Mouse (Mus musculus) CH12.LX (cell line): ENCODE measurements at regions not wholly inside any gene's neighbourhood (a gene's known extent, or its start where the extent isn't known, plus 50 kb on each side); places are given as distances from the start of the nearest gene placed in this dataset.

Experiments
- BHLHE40 ChIP-seq: IDR thresholded peaks from 2 replicates; pipeline ENCODE4 v1.6.1; 2011; ENCODE audit warnings: mild to moderate bottlenecking, low read depth, low read length, improper control_type of control experiment
- CTCF ChIP-seq, 2 experiments: IDR thresholded peaks in 1 of 2; conservative IDR thresholded peaks in 1 of 2; 2 replicates each; pipeline ENCODE4 v1.5.1; 2011 to 2012; ENCODE audit warnings: low read depth in 2 of 2, low read length in 2 of 2, improper control_type of control experiment in 1 of 2, inconsistent platforms in 1 of 2, mild to moderate bottlenecking in 1 of 2, moderate library complexity in 1 of 2
- POLR2A ChIP-seq: IDR thresholded peaks from 2 replicates; pipeline ENCODE4 v1.6.1; 2011; ENCODE audit warnings: low read depth, mild to moderate bottlenecking, improper control_type of control experiment, low read length
- UBTF ChIP-seq: IDR thresholded peaks from 2 replicates; pipeline ENCODE4 v1.6.1; 2012; ENCODE audit warnings: low read depth, mild to moderate bottlenecking, inconsistent platforms, low read length, improper control_type of control experiment, moderate library complexity
- USF2 ChIP-seq: conservative IDR thresholded peaks from 2 replicates; pipeline ENCODE4 v1.6.1; 2011; ENCODE audit warnings: low read depth, low read length, improper control_type of control experiment
- ZKSCAN1 ChIP-seq: IDR thresholded peaks from 2 replicates; pipeline ENCODE4 v1.6.1; 2012; ENCODE audit warnings: low read depth, inconsistent platforms, low read length, improper control_type of control experiment, borderline replicate concordance
- ZMIZ1 ChIP-seq: IDR thresholded peaks from 2 replicates; pipeline ENCODE4 v1.6.1; 2012; ENCODE audit warnings: low read depth, mild to moderate bottlenecking, inconsistent platforms, low read length, improper control_type of control experiment

DNA sequence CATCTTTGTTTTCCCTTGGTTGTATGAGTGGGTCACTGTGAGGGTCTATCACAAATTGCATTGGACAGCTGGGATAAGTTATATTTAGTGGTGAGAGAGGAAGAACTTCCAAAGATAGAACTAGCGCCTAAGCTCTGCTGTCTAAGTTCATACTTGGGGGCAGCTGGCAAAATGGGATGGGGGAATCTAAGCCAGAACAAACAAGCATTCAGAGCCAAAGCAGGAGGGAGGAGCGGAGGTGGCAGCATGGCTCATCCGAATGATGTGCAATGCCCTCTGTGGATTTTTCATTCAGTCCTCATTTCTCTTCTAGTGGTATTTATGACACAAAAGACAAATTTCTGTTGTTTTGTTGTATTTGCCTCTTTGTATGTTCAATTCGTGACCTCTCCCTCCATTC, 144.5 kb upstream of the Adra1d start:
- TF ChIP-seq ZMIZ1, result no peak
- TF ChIP-seq BHLHE40, result no peak
- no peak for TF ChIP-seq CTCF (conservative IDR thresholded peaks at IDR 0.05 in 1 of 2, IDR thresholded peaks at IDR 0.05 in 1 of 2; ENCODE audit: low read depth in 2 of 2, low read length in 2 of 2)
- TF ChIP-seq POLR2A, result no peak
- TF ChIP-seq UBTF, result no peak
- TF ChIP-seq ZKSCAN1, result no peak
- TF ChIP-seq USF2, result no peak
